Mouse (Mus musculus): ENCODE data around the gene Olfr644. TPM values are rescaled to one million over a fixed set of nuclear protein-coding genes. Genes with fewer than 3 reads are reported as not detected.

Olfr644 gene
- not detected for polyA plus RNA-seq (2014; fragmentation: Illumina TruSeq; extraction: RNeasy Lipid Tissue Mini Kit (QIAGEN cat#74804); ENCODE audit: low read depth, low replicate concordance)

DNA sequence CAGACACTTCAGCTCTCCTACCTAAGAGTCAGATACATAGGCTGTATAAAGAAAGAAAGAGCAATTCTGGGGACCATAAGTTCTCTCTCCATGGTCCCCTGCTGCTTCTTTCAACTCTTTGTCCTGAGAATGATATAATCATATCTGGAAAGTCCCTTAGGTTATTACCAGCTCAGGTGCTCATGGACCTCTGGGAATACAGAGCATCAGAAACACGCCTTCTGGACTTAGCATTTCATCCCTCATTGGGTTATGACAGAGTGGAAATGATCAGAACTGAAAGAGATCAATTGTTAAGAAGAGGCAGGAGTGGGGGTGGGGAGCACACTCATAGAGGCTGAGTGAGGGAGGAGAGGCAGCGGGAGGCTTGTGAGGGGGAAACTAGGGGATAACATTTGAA is at the start of gene Olfr644:
Gene Olfr644, minus strand, starts transcription at position 101 of the 400 bp plus-strand sequence.

DNA sequence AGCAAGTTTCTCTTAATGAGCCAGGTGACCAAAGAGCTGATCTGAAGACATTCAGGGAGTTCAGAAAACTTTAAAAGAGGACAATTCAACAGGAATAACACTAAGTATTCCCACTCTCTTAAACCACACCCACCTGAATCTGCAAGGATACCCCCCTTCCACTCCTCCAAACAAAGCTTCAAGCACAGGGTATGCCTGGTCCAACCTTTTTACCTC is 33.0 kb upstream of the Olfr644 start, which contains the start of gene Olfr646:
Gene Olfr646, plus strand, starts transcription at position 117 of the 216 bp plus-strand sequence.

DNA sequence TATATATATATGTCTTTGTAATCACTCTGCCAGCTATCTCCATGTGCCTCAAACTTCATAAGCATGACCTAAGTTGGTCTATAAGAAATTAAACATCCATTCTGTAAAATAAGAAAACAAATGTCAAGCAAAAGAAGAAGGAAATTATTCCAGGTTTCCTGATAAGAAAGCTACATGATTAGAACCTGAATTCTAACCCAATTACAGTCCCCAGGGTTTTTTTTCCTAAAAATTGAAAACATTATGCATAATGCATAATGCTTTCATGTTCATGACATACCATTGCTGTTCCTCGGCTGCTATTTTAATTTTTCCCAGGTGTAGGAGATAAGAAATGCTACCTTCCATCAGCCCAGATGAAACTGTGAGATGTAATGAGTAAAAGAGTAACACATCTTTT is 13.7 kb upstream of the Olfr644 start, which contains the start of gene Olfr645:
Gene Olfr645, minus strand, starts transcription at position 101 of the 400 bp plus-strand sequence.

GRCm38 (mm10) chr7:104061345-104061744 is 10.3 kb downstream of the Olfr644 start, which contains the start of gene 4930516K23Rik:
Gene 4930516K23Rik (minus strand): TSS chr7:104061445.

DNA sequence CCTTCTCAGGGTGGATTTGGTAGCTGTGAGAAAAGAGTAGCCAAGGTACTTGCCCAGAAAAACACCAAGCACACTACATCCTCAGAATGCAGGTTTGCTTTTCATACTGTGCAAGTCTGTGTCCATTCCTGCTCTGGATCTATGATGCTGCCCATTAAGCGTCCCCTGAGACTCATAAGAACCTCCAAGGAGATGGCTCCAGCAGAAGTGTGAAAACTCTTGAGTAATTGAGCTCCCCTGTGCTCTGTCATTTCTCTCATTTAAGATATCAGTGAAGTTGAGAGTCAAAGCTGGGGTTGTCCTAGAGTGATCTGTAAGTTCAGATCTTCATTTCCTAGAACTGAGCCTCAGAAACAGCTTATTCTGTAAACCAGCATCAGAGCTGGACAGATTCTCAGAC is 19.1 kb downstream of the Olfr644 start, which contains the start of gene Olfr642:
Gene Olfr642, minus strand, starts transcription at position 101 of the 400 bp plus-strand sequence.

DNA sequence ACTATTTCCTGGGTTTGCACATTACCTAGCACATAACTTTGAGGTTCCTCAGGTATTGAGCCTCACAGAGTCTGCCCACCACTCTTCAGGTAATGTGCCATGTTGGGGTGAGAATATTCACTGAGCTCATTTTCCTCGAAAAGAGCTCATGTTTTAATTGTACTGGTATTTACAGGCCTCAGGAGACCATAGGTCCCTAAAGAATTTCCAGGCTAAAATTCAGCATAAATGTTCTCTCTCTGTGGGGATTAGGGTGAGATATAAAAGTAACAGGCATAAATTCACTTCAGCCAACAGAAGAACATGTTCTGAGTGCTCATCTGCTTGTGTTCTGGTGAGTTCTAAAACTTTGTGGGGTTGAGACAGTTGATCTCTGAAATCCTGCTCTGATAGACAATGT is 36.5 kb downstream of the Olfr644 start, which contains the start of gene Olfr641:
Gene Olfr641, plus strand, starts transcription at position 301 of the 400 bp plus-strand sequence.

DNA sequence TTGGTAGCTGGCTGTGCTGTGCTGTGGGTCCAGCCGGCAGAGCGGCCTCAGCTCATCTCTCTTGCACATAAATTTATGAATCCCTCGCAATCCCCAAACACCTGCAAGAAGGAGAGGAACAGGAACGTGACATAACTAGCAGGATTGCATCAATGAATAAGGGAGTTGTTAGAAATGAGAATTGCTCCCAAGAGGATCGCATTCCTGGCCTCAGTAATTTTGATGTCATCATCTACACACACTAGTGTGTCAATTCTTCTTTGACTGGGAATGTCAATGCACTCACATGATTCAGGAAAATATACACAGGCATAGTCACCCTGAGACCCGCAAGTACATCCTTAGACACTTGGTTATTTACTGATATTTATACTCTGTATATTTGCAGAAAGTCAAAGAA is 46.2 kb downstream of the Olfr644 start, which contains the start of gene Olfr640:
Gene Olfr640, minus strand, starts transcription at position 101 of the 400 bp plus-strand sequence.

GRCm38 (mm10) chr7:104017203-104017602 is 54.5 kb downstream of the Olfr644 start, which contains the start of gene Olfr639:
Gene Olfr639 (minus strand): TSS chr7:104017303.

Other genes starting within 250 kb of the Olfr644 start
- 2,394 TPM for gene Hbb-bs, start 243.8 kb downstream of the Olfr644 start, polyA plus RNA-seq (2014; fragmentation: Illumina TruSeq; extraction: RNeasy Lipid Tissue Mini Kit (QIAGEN cat#74804); ENCODE audit: low read depth, low replicate concordance)
- gene Hbb-bh2, start 231.3 kb downstream of the Olfr644 start, polyA plus RNA-seq (2014; fragmentation: Illumina TruSeq; extraction: RNeasy Lipid Tissue Mini Kit (QIAGEN cat#74804); ENCODE audit: low read depth, low replicate concordance): not detected
- not detected for gene Hbb-bh1, start 228.7 kb downstream of the Olfr644 start, polyA plus RNA-seq (2014; fragmentation: Illumina TruSeq; extraction: RNeasy Lipid Tissue Mini Kit (QIAGEN cat#74804); ENCODE audit: low read depth, low replicate concordance)
- gene Hbb-y, start 218.7 kb downstream of the Olfr644 start, polyA plus RNA-seq (2014; fragmentation: Illumina TruSeq; extraction: RNeasy Lipid Tissue Mini Kit (QIAGEN cat#74804); ENCODE audit: low read depth, low replicate concordance): not detected
- gene Olfr66, start 185.6 kb downstream of the Olfr644 start, polyA plus RNA-seq (2014; fragmentation: Illumina TruSeq; extraction: RNeasy Lipid Tissue Mini Kit (QIAGEN cat#74804); ENCODE audit: low read depth, low replicate concordance): not detected
- not detected for gene Olfr64, start 177.4 kb downstream of the Olfr644 start, polyA plus RNA-seq (2014; fragmentation: Illumina TruSeq; extraction: RNeasy Lipid Tissue Mini Kit (QIAGEN cat#74804); ENCODE audit: low read depth, low replicate concordance)
- gene Olfr65, start 168.4 kb downstream of the Olfr644 start, polyA plus RNA-seq (2014; fragmentation: Illumina TruSeq; extraction: RNeasy Lipid Tissue Mini Kit (QIAGEN cat#74804); ENCODE audit: low read depth, low replicate concordance): not detected
- gene Olfr631, start 143.0 kb downstream of the Olfr644 start, polyA plus RNA-seq (2014; fragmentation: Illumina TruSeq; extraction: RNeasy Lipid Tissue Mini Kit (QIAGEN cat#74804); ENCODE audit: low read depth, low replicate concordance): not detected
- gene Olfr632, start 137.5 kb downstream of the Olfr644 start, polyA plus RNA-seq (2014; fragmentation: Illumina TruSeq; extraction: RNeasy Lipid Tissue Mini Kit (QIAGEN cat#74804); ENCODE audit: low read depth, low replicate concordance): not detected
- gene Olfr633, start 127.4 kb downstream of the Olfr644 start, polyA plus RNA-seq (2014; fragmentation: Illumina TruSeq; extraction: RNeasy Lipid Tissue Mini Kit (QIAGEN cat#74804); ENCODE audit: low read depth, low replicate concordance): not detected
- not detected for gene Olfr635, start 100.7 kb downstream of the Olfr644 start, polyA plus RNA-seq (2014; fragmentation: Illumina TruSeq; extraction: RNeasy Lipid Tissue Mini Kit (QIAGEN cat#74804); ENCODE audit: low read depth, low replicate concordance)
- gene Olfr638, start 73.1 kb downstream of the Olfr644 start, polyA plus RNA-seq (2014; fragmentation: Illumina TruSeq; extraction: RNeasy Lipid Tissue Mini Kit (QIAGEN cat#74804); ENCODE audit: low read depth, low replicate concordance): not detected
- not detected for gene Olfr639, start 54.6 kb downstream of the Olfr644 start, polyA plus RNA-seq (2014; fragmentation: Illumina TruSeq; extraction: RNeasy Lipid Tissue Mini Kit (QIAGEN cat#74804); ENCODE audit: low read depth, low replicate concordance)
- gene Olfr640, start 46.3 kb downstream of the Olfr644 start, polyA plus RNA-seq (2014; fragmentation: Illumina TruSeq; extraction: RNeasy Lipid Tissue Mini Kit (QIAGEN cat#74804); ENCODE audit: low read depth, low replicate concordance): not detected
- not detected for gene Olfr641, start 36.4 kb downstream of the Olfr644 start, polyA plus RNA-seq (2014; fragmentation: Illumina TruSeq; extraction: RNeasy Lipid Tissue Mini Kit (QIAGEN cat#74804); ENCODE audit: low read depth, low replicate concordance)
- gene Olfr642, start 19.2 kb downstream of the Olfr644 start, polyA plus RNA-seq (2014; fragmentation: Illumina TruSeq; extraction: RNeasy Lipid Tissue Mini Kit (QIAGEN cat#74804); ENCODE audit: low read depth, low replicate concordance): not detected
- gene 4930516K23Rik, start 10.4 kb downstream of the Olfr644 start, polyA plus RNA-seq (2014; fragmentation: Illumina TruSeq; extraction: RNeasy Lipid Tissue Mini Kit (QIAGEN cat#74804); ENCODE audit: low read depth, low replicate concordance): not detected
- gene Olfr645, start 13.6 kb upstream of the Olfr644 start, polyA plus RNA-seq (2014; fragmentation: Illumina TruSeq; extraction: RNeasy Lipid Tissue Mini Kit (QIAGEN cat#74804); ENCODE audit: low read depth, low replicate concordance): not detected
- gene Olfr646, start 33.0 kb upstream of the Olfr644 start, polyA plus RNA-seq (2014; fragmentation: Illumina TruSeq; extraction: RNeasy Lipid Tissue Mini Kit (QIAGEN cat#74804); ENCODE audit: low read depth, low replicate concordance): not detected
- 0.88 TPM for gene Ubqln5, start 58.0 kb upstream of the Olfr644 start, polyA plus RNA-seq (2014; fragmentation: Illumina TruSeq; extraction: RNeasy Lipid Tissue Mini Kit (QIAGEN cat#74804); ENCODE audit: low read depth, low replicate concordance)
- gene Olfr643, start 65.5 kb upstream of the Olfr644 start, polyA plus RNA-seq (2014; fragmentation: Illumina TruSeq; extraction: RNeasy Lipid Tissue Mini Kit (QIAGEN cat#74804); ENCODE audit: low read depth, low replicate concordance): not detected
- gene Ubqln3, start 71.4 kb upstream of the Olfr644 start, polyA plus RNA-seq (2014; fragmentation: Illumina TruSeq; extraction: RNeasy Lipid Tissue Mini Kit (QIAGEN cat#74804); ENCODE audit: low read depth, low replicate concordance): 7.9 TPM
- gene Ubqlnl, start 78.7 kb upstream of the Olfr644 start, polyA plus RNA-seq (2014; fragmentation: Illumina TruSeq; extraction: RNeasy Lipid Tissue Mini Kit (QIAGEN cat#74804); ENCODE audit: low read depth, low replicate concordance): 6.5 TPM
- not detected for gene Olfm5, start 93.0 kb upstream of the Olfr644 start, polyA plus RNA-seq (2014; fragmentation: Illumina TruSeq; extraction: RNeasy Lipid Tissue Mini Kit (QIAGEN cat#74804); ENCODE audit: low read depth, low replicate concordance)
- gene Olfr648, start 111.5 kb upstream of the Olfr644 start, polyA plus RNA-seq (2014; fragmentation: Illumina TruSeq; extraction: RNeasy Lipid Tissue Mini Kit (QIAGEN cat#74804); ENCODE audit: low read depth, low replicate concordance): not detected
- gene Olfr649, start 124.1 kb upstream of the Olfr644 start, polyA plus RNA-seq (2014; fragmentation: Illumina TruSeq; extraction: RNeasy Lipid Tissue Mini Kit (QIAGEN cat#74804); ENCODE audit: low read depth, low replicate concordance): not detected
- gene Trim6, start 146.9 kb upstream of the Olfr644 start, polyA plus RNA-seq (2014; fragmentation: Illumina TruSeq; extraction: RNeasy Lipid Tissue Mini Kit (QIAGEN cat#74804); ENCODE audit: low read depth, low replicate concordance): 1.7 TPM
- 11.9 TPM for gene Trim34a, start 172.6 kb upstream of the Olfr644 start, polyA plus RNA-seq (2014; fragmentation: Illumina TruSeq; extraction: RNeasy Lipid Tissue Mini Kit (QIAGEN cat#74804); ENCODE audit: low read depth, low replicate concordance)
- 2.4 TPM for gene Trim5, start 216.2 kb upstream of the Olfr644 start, polyA plus RNA-seq (2014; fragmentation: Illumina TruSeq; extraction: RNeasy Lipid Tissue Mini Kit (QIAGEN cat#74804); ENCODE audit: low read depth, low replicate concordance)
- gene Trim12a, start 243.6 kb upstream of the Olfr644 start, polyA plus RNA-seq (2014; fragmentation: Illumina TruSeq; extraction: RNeasy Lipid Tissue Mini Kit (QIAGEN cat#74804); ENCODE audit: low read depth, low replicate concordance): 24.9 TPM

Data from adipose tissue, adult 10 weeks (tissue).